Mouse (Mus musculus) cerebellum, adult 9-11 months (tissue): Measurements from ENCODE around the gene Hif3a.

Experiments
- DNase-seq: peaks from one replicate; pipeline ENCODE4 v3.0.0; 2022

Gene Hif3a

GRCm38 (mm10) chr7:17056081-17056581 lies 6.1 kb downstream of the Hif3a start:
- peak; percentile 95 for DNase-seq

GRCm38 (mm10) chr7:17055287-17055946 lies 6.8 kb downstream of the Hif3a start:
- no peak for DNase-seq

- DNase-seq = no peak
These were observed 7.8 kb downstream of the Hif3a start for GRCm38 (mm10) chr7:17054325-17054989.

DNA sequence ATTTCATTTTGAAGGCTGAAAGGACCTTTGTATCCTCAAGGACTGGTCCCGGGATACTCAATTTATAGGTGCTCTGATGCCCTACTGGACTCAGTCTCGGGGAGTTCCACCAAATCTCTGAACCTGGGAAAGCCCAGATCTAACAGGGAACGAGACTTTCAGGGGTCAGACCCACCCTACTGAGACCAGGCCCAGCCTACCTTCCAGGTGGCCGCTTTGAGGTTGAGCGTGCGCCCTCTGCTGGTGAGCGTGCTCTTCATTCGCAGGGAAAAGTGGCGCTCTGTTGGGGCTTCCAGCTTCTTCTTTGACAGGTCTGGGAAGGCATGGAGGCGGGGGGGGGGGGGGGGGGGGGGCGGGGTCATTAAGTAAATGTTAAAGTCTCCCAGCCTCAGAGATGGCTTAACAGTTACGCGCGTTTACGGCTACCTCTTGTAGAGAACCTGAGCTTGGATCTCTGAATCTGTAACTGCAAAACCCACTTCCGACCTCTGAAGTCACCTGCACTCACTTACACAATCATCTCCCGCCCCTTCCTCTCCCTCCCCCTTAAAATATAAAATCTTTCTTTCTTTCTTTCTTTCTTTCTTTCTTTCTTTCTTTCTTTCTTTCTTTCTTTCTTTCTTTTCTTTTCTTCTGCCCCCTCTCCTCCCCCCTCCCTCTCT lies 11.2 kb downstream of the Hif3a start:
- peak; percentile 74 for DNase-seq

- peak; percentile 57 for DNase-seq
These were observed 11.7 kb downstream of the Hif3a start for GRCm38 (mm10) chr7:17050491-17050890.

DNA sequence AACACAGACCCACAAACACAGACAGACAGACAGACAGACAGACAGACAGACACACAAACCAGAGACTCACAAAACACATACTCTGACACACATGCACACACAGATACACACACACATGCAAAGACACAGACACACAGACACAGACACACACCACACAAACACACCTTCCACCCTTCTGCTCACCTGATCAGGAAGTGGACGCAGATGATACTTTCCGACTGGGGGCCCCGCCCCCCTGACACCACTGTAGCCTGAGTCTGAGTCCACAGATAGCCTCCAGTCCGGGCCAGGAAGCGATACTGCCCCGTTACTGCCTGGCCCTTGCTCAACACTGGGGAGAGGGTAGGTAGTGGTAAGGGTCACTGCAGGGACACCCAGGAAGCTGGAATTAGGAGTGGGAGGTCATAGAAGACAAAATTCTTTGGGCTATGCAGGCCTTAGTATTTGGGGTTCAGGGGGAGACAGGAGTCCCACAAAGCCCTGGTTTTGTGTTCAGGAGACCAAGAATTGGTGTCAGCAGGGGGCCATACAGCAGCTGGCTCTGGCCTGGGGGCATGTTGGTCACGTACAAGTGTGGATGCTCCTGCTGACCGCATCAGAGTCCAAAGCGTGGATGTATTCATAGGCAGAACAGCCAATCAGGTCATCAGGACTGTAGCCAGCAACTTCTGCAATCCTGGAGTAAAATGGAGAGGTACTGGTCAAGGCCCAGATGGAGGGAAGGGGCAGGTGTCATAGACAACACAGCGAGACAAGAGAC lies 13.6 kb downstream of the Hif3a start:
- no peak for DNase-seq

- DNase-seq = no peak
These were observed 15.1 kb downstream of the Hif3a start for GRCm38 (mm10) chr7:17047041-17047682.

- DNase-seq = no peak
These were observed 16.5 kb downstream of the Hif3a start for GRCm38 (mm10) chr7:17045743-17046142.

- DNase-seq = no peak
These were observed 22.9 kb downstream of the Hif3a start for GRCm38 (mm10) chr7:17039373-17039772.

GRCm38 (mm10) chr7:17038018-17038695 lies 24.1 kb downstream of the Hif3a start:
- DNase-seq = no peak

DNA sequence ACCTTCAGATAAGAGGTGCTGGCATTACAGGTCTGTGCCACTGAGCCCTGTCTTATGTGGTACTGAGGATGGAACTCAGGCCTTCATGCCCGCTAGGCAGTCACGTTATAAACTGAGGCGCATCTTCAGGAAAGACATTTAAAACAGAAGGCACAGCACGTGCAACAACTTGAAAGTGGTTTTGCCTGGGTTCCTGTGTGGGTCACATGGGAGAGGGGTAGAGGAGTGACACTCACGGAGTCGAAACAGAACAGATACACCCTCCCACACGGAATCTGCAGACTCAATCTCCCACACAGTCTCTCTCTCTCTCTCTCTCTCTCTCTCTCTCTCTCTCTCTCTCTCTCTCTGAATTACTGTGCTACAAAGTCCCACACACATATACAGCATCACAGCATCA lies 32.0 kb downstream of the Hif3a start:
- DNase-seq = no peak

GRCm38 (mm10) chr7:17028923-17029322 lies 33.3 kb downstream of the Hif3a start:
- peak; percentile 43 for DNase-seq

- peak; percentile 93 for DNase-seq
These were observed 34.5 kb downstream of the Hif3a start, which contains the start of gene Ppp5c for GRCm38 (mm10) chr7:17027588-17028343. Ppp5c (minus strand) TSS chr7:17027924.

DNA sequence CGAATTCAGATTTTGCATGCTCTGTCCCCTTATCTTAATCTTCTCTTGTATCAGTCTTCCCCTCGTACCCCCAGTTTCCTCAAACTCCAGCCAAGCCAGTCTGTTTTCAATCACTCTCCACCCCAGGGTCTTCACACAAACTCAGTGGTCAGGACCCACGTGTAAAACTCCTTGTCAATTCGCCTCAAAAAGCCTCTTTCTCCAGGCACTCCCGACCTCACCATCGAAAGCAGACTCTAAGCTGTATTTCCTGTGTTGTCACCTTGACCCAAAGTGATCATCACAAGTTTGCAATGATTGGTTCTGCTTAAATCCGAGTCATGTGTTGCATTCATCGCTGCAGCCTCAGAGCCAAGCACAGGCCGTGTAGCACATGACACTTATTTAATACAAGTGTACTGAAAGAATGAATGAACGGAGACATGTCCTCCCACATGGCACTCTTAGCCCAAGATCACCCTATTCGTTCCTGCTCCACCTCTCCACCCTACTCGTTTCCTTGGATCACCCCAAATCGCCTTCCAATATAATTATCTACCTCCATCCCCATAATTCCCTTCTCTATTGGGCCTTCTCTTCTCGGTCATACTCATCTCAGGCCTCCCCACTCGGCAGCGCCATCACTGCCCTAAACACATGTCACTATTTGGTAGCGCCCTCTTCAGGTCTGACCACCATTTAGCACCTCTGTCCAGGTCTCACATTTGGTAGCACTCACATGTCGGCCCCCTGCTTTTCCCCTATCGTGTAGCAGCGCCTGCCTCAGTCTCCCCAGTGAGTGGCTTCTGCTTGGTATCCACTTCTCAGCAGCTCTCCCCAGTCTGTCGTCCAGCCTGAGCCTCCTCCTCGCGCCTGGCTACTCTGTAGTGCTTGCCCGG lies 35.3 kb downstream of the Hif3a start:
- DNase-seq = no peak

DNA sequence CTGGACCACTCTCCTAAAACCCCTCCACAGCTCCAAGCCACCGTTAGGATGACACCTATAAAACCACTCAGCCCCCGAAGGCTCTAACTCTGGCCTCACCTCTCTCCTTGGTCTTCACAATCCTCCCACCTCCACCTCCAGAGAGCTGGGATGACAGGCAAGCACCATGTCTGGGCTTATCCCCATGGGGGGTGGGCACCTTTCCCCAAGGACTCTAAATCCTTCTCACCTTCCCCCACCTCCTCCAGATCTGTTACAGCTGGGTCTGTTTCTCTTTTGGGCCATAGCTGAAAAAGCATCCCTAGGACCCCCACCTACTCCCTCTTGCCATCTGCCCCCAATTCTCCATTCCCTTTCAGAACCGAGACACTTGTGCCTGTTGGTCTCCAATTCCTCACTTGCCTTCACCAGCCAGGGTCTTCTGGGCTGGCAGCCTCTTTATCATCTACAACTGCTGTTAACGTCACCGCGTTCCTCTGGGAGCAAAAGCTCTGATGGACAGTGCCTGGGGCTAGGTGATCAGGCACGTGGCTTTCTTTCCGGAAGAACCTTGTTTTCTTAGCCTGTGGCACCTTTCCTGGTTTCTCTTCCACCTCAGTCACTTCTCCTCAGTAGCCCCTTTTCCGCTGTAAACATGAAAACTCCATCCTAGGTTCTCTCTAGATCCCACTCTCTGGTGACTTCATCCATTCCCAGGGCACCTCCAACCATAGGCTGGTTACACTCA lies 36.2 kb downstream of the Hif3a start:
- DNase-seq = peak; percentile 66

GRCm38 (mm10) chr7:17025505-17025894 lies 36.7 kb downstream of the Hif3a start:
- DNase-seq = peak; percentile 57

DNA sequence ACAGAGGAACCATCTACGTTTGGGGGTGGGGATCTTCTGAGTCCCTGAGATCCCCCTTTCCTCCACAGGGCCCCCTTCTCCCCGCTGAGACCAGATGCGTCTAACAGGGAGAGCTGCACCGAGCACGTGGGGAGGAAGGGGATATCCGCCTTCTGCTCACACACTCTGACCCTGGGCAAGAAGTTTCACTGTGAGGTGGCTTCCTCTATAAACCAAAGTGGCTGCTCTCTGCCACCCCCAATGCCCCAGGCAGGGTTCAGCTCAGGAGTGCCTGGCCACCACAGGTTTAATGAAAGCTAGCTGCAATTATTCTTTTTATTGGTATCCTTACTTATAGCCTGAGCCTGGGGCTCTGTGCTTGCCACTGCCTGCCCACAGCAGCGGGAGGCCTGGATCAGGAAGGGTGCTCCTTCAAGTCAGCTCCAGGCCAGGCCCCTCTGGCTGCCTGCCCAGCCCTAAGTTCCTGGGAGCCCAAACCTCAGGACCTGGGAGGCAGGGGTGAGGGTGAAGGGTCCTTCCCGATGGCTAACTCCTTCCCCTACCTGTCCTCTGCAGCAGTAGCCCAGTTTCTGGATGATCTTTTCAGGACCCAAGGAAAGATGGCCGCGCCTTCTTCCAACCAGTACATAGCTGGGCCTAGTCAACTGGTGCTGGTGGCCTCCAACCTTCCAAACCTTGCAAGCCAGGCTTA lies 37.3 kb downstream of the Hif3a start:
- peak; percentile 66 for DNase-seq

- DNase-seq = peak; percentile 55
These were observed 38.1 kb downstream of the Hif3a start for GRCm38 (mm10) chr7:17024141-17024540.

- no peak for DNase-seq
These were observed 38.5 kb downstream of the Hif3a start for GRCm38 (mm10) chr7:17023701-17024100.
